Mouse (Mus musculus): ENCODE results near the gene Atp1b1.

DNA sequence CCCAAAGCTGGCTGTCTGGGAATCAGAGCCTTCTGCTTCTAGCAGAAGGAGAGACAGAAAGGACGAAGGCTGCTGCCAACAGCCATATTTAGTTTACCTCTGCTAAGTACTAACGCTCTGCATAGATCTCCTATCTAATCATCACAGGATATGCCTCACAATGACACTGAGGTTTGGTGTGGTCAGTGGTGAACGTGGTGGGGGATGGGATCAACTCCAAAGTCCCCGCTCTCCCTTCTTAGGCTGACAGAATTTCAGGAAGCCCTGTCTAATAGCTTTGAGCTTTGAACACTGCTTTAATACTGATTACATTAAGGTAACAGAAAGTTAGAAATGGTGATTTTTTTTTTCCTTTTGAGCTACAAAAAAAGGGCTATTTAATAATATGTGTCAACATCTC lies 7.9 kb downstream of the Atp1b1 start:
- TF ChIP-seq CTCF (IDR thresholded peaks at IDR 0.05; ENCODE audit: low read depth): no peak
- TF ChIP-seq EP300 (IDR thresholded peaks at IDR 0.05; ENCODE audit: low read depth): no peak
